Mouse (Mus musculus): ENCODE measurements around the gene B4galt1.
A peak's percentile ranks its signal among the peaks of the same experiment; 100 is the strongest.

B4galt1 gene

DNA sequence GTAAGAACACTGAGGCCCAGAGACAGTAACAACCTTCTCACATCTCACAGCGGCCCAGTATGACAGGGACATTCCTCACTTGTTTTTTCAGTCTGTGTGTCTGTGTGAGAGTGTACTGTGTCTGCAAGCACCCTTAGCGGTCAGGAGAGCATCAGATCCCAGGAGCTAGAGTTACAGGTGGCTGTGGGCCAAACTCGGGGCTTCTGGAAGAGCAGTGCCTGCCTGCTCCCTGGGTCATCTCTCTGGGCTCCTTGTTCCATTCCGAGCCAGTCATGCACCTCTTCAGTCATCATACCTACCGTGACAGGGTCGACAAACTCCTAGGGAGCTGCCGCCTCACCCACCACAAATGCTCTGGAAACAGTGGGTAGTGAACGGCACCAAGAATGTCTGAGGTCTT lies 10.1 kb downstream of the B4galt1 start:
- no peak for DNase-seq (ENCODE audit: low spot score in 2 of 2)

DNA sequence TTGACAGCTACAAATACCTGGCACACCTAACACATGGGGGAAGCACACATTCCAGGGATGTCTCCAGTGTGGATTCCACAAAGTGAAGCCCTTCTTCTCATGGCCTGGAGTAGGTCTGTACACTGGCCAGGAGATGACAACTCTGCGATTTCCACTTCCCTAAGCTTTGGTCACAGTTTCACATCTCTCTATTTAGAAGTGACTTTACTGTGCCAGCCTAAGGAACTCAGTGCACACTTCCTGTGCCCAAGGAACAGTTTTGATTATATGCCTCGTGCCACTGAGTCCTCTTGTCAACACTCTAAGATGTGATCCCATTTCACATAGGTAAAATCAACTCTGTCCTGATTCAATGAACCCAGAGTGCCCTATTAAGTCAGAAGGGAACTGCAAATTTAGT lies 13.4 kb downstream of the B4galt1 start:
- DNase-seq (ENCODE audit: low spot score in 2 of 2) = no peak

- no peak for DNase-seq (ENCODE audit: low spot score in 2 of 2)
Observed at GRCm38 (mm10) chr4:40839251-40839650, 14.6 kb downstream of the B4galt1 start.

DNA sequence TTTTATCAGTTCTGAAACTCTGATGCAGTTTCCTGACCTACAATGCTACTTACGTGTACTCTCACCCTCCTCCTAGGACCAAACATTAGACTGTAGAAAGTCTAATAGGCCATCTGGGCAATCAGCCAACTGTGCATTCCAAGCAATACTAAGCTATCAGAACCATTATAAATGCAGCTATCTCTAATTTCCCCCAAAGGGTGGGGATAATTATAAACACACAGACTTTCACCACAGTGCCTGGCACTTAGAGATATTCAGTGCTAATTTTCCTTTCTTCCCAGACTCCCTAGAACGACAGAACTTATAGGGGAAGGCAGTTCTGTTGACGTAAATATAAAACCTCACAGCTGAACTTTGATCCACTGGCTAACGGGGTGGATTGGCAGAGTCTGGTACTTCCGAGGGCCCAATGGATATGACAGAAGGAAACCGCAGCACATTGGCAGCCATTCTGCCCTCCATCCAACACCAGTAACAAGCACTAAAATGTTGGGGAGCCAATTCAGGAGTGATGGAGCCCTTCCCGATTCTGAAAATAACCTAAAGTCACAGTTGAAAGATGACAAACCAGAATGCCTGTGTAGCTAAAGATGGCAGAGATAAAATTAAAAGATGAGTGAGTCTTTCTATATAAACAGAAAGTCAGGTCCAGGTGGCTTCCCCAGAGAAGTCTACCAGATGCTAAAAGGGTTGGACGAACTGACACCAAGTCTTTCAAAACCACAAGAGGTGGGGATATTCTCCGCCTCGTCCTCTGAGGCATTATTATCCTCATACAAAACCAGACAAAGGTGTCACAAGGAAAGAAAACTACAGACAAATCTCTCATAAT lies 16.1 kb downstream of the B4galt1 start:
- DNase-seq (ENCODE audit: low spot score in 2 of 2) = no peak

GRCm38 (mm10) chr4:40837008-40837407 lies 16.8 kb downstream of the B4galt1 start:
- no peak for DNase-seq (ENCODE audit: low spot score in 2 of 2)

- no peak for DNase-seq (ENCODE audit: low spot score in 2 of 2)
Observed at GRCm38 (mm10) chr4:40834872-40835271, 18.9 kb downstream of the B4galt1 start.

DNA sequence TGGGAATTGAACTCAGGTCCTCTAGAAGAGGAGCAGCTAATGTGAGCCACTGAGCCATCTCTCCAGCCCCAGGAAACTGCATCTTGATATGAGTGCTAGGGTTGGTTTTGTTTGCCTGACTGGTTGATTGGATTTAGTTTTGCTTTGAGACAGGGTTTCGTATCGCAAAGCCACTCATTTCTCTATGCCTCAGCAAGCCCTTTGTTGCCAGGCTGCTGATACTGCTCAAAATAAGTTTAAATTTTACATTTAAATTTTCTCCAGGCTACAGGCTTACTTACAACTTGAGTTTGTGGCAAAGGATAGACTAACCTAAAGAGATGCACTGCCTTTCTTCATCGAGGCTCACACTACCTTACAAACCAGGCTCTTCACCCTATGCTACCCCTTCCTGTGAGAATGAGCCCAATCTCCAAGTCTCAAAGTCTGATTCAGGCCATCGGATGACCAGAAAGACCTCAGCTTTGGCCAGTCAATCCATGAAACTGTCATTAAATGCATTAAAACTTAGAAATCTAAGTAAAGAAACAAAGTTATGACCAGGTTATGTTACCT lies 19.5 kb downstream of the B4galt1 start:
- DNase-seq (ENCODE audit: low spot score in 2 of 2) = no peak

GRCm38 (mm10) chr4:40833381-40834231 lies 20.2 kb downstream of the B4galt1 start:
- no peak for DNase-seq (ENCODE audit: low spot score in 2 of 2)

- DNase-seq (ENCODE audit: low spot score in 2 of 2) = no peak
Observed at GRCm38 (mm10) chr4:40830530-40830929, 23.3 kb downstream of the B4galt1 start.

- DNase-seq (ENCODE audit: low spot score in 2 of 2) = no peak
Observed at GRCm38 (mm10) chr4:40829654-40830400, 24.0 kb downstream of the B4galt1 start.

- peak in 1 of 2 experiments; percentile 71 for DNase-seq (ENCODE audit: low spot score in 2 of 2)
Observed at GRCm38 (mm10) chr4:40828910-40829309, 24.9 kb downstream of the B4galt1 start.

DNA sequence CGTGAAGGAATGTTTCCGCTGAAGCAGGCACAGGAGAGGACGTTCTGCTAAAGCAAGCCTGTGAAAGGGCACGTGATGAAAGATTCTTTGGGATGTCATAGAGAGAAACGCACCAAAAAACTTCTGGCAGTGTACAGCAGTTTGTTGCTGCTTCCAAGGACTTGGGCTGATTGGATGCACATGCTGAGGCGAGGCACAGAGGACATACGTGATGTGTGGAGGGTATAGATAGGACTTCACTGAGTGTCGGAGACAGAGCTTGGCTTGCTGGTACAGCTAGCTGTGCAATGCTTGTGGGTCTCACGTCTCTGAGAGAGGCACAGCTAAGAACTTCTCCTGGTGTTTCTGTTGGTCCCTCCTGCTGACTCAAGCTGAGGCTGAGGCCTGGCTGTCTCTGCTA lies 25.9 kb downstream of the B4galt1 start:
- DNase-seq (ENCODE audit: low spot score in 2 of 2) = no peak

- no peak for DNase-seq (ENCODE audit: low spot score in 2 of 2)
Observed at GRCm38 (mm10) chr4:40826810-40827209, 27.0 kb downstream of the B4galt1 start.

DNA sequence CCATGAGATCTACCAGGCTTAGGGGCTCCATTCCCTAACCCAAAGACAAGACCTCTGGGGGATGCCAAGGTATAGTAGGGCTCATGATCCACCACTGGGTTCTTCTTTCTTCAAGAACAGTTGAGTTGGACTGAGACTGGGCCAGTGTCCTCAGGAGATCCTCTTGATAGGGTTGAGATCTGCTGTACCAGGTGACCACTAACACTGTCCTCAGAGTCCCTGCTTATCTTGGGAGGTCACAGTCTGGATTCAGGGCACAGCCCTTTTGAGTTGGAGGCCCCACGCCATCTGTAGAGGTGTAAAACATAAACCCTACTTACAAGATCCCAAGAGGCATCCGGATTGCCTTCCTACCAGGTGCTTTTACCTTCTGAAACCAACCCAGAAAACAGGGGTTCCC lies 27.8 kb downstream of the B4galt1 start:
- DNase-seq (ENCODE audit: low spot score in 2 of 2) = no peak

GRCm38 (mm10) chr4:40825146-40825545 lies 28.7 kb downstream of the B4galt1 start:
- no peak for DNase-seq (ENCODE audit: low spot score in 2 of 2)

GRCm38 (mm10) chr4:40824505-40824904 lies 29.3 kb downstream of the B4galt1 start:
- DNase-seq (ENCODE audit: low spot score in 2 of 2) = no peak

GRCm38 (mm10) chr4:40823664-40824063 lies 30.1 kb downstream of the B4galt1 start:
- DNase-seq (ENCODE audit: low spot score in 2 of 2) = no peak

- DNase-seq (ENCODE audit: low spot score in 2 of 2) = no peak
Observed at GRCm38 (mm10) chr4:40823151-40823550, 30.7 kb downstream of the B4galt1 start.

GRCm38 (mm10) chr4:40821303-40822023 lies 32.3 kb downstream of the B4galt1 start:
- no peak for DNase-seq (ENCODE audit: low spot score in 2 of 2)

DNA sequence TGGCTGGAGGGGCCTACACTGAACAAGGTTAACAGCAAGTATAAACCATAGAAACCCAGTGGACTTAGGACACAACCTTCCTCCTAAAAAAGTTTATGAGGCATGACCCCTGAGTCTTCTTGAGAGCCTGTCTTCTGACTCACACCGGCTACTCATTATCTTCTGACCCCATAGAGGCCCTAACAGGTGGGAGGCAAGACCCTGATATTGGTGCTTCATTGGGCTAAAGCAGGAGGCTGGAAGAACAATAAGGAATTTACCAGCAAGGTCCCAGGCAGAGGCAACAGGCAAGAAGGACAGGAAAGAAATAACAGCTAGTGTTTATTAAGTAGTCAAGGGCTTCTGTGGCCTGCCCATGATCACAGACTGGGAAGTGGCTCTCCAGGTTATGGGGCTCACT lies 32.9 kb downstream of the B4galt1 start:
- DNase-seq (ENCODE audit: low spot score in 2 of 2) = no peak

DNA sequence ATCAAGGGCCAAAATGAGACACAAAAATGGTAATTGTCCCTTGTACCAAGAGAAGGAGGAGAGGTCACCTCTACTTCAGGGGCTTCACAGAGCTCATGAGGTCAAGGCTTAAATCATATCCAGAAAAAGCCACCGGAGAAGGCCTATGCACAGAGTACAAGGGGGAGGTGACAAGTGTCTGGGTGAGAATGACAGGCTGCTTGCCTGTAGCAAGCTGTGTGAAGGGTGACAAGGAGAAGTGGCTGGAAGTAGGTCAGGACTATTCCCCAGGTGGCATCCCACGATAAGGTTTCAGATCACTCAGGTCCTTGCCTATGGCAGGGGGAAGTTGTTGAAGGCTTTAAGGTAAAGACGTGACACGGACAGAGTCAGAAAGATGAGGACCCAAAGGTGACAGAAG lies 33.8 kb downstream of the B4galt1 start:
- no peak for DNase-seq (ENCODE audit: low spot score in 2 of 2)
